Mouse (Mus musculus) duodenum, adult 2 months (tissue): ENCODE data around the gene 4930550L24Rik. TPM values are rescaled to one million over a fixed set of nuclear protein-coding genes. Genes with fewer than 3 reads are reported as not detected.

Experiments used
- polyA plus RNA-seq: library from polyadenylated mRNA; depleted of rRNA; stranded (reverse); fragments of >200 nt; gene quantifications from 2 replicates; pipeline ENCODE4 v1.2.3, GENCODE M21; 2012; ENCODE audit warnings: low replicate concordance; rRNA removed

Gene 4930550L24Rik
- not detected in 2 replicates for polyA plus RNA-seq

GRCm38 (mm10) chrX:58909060-58909459, at the start of gene 4930550L24Rik:
TSS of gene 4930550L24Rik (plus strand) at chrX:58909360.

